Mouse (Mus musculus): ENCODE measurements around the gene Ntan1. TPM values are rescaled to one million over a fixed set of nuclear protein-coding genes. Genes with fewer than 3 reads are reported as not detected.
"Not testable (repeated sequence)": the region's sequence is repeated elsewhere in the genome, so short reads cannot be mapped to it uniquely, and the experiment has no call there.

Gene Ntan1
- total RNA-seq, 2 experiments from 2014 or later, result 66.6 to 72.3 TPM

DNA sequence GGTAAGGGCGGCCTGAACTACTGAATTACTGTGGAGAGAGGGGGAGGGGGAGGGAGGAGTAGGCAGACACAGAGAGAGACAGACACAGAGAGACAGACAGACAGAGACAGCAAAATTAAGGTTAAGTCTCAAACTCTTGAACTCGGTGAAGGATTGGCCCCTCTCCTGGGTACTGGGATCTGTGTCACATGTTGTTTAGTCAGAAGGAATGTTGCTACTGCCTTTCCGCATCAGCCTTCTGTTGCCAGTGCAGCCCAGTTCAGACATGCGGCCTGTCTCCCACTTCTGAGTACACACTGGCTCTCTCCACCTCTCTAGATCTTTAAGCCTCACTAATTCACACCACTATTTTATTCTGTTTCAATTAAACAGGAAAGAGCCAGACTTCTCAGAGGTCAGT is 7.9 kb downstream of the Ntan1 start:
- no peak for DNase-seq (ENCODE audit: low spot score in 2 of 2)

DNA sequence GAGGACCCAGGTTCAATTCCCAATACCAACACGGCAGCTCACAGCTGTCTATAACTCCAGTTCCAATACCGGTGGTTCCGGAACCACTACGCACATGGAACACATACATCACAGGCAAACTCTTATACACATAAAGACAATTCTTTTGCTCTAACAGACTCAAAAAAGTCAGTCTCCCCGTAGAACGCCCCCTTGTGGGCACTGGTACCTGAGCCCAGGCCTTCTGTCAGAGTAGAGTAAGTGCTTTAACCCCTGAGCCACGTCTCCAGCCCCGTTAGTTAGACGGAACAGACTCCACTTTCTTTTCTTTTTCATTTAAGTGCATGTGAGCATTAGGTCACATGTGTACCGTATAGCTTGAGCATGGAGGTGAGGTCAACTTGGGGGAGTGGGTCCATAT is 11.8 kb downstream of the Ntan1 start:
- no peak for DNase-seq (ENCODE audit: low spot score in 2 of 2)

DNA sequence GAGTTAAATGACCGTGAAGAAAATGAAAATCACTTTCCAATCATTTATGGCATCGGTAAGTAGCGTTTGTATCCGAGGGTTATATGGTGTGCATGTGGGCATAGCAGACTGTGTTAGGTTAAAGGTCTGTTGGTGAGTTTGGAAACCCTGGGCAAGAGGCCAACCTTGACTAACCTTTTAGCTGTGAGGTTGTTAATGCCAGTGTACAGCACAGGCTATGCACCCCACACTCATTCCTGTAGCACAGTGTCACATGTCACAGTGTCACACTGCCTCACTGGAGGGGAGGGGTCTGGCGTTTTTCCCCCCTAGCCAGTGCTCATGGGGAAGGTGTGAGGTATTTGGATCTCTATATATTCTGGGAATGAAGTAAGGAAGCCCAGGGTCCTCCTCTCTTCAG is 13.0 kb downstream of the Ntan1 start:
- no peak for DNase-seq (ENCODE audit: low spot score in 2 of 2)

- DNase-seq (ENCODE audit: low spot score in 2 of 2), result no peak
Measured at GRCm38 (mm10) chr16:13834382-13834781, 15.7 kb downstream of the Ntan1 start.

DNA sequence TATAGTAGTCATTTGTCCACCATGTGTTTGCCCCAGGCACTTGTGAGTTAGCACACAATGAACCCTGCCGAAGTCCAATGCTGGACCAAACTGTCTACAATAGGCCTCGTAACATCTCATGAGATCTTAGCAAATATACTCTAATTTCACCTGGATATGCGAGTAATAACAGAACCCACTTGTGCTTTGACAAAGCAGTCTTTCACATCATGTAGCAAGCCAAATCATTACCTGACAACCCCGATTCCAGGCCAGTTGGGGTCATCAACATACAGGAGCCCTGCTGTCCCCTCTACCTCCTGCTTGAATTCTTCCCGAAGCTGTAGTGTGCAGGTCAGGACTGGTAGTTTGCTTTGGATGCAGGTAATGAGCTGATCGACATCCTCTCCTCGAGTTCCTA is 21.4 kb downstream of the Ntan1 start:
- DNase-seq (ENCODE audit: low spot score in 2 of 2), result no peak

- no peak for DNase-seq (ENCODE audit: low spot score in 2 of 2)
Measured at GRCm38 (mm10) chr16:13840956-13841355, 22.3 kb downstream of the Ntan1 start.

GRCm38 (mm10) chr16:13845031-13845430 is 26.4 kb downstream of the Ntan1 start:
- no peak for DNase-seq (ENCODE audit: low spot score in 2 of 2)

GRCm38 (mm10) chr16:13846675-13847074 is 28.0 kb downstream of the Ntan1 start:
- no peak for DNase-seq (ENCODE audit: low spot score in 2 of 2)

DNA sequence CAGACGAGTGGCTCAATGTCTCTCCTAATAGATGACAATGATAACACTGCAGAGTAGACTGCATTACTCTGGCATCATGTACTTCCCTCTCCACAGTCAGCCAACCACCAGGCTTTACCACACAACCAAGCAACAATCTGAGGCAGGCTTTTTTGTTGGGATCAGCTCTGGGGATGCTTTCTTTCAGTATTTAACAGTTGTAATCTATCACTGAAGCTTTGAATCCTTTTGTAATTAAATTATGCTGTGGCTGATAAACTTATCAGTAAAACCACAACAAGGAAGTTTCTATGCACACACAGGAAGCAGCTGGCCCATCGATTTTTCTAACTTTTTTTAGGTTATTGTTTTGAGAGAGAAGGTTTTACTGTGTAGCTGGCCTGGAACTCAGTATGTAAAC is 29.7 kb downstream of the Ntan1 start:
- DNase-seq (ENCODE audit: low spot score in 2 of 2), result no peak

DNA sequence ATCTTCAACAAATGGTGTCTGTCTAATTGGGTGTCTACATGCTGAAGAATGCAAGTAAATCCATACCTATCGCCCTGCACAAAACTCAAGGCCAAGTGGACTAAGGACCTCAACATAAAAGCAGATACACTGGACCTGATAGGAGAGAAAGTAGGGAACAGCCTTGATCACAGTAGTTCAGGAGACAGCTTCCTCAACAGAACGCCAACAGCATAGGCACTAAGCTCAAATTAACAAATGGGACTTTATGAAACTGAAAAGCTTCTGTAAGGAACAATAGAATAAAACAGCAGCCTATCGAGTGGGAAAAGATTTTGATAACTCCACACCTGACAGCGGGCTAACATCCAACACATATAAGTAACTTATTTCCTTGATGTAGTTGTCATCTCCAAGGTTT is 32.8 kb downstream of the Ntan1 start:
- DNase-seq (ENCODE audit: low spot score in 2 of 2), result no peak

- no peak for DNase-seq (ENCODE audit: low spot score in 2 of 2)
Measured at GRCm38 (mm10) chr16:13853886-13854285, 35.2 kb downstream of the Ntan1 start.

GRCm38 (mm10) chr16:13866076-13866475 is 47.4 kb downstream of the Ntan1 start:
- DNase-seq (ENCODE audit: low spot score in 2 of 2), result no peak

DNA sequence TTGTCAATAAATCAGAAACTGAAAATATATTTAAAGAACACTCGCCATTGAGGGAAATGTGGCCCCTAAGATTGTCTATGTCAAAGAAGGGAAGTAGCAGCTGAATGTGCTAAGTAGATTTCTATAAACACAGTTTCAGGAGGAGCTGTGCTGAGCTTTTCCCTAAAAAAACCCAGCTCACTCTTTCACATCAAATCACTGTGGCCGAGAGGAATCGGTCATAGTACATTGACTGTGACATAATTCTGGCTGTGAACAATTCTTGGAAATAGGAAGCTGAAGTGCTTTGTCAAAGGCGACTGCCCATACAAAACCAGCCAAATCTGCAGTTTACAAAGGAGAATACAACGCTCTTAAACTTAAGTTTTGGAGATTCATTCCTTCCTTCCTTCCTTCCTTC is 48.0 kb downstream of the Ntan1 start:
- DNase-seq (ENCODE audit: low spot score in 2 of 2), result no peak

DNA sequence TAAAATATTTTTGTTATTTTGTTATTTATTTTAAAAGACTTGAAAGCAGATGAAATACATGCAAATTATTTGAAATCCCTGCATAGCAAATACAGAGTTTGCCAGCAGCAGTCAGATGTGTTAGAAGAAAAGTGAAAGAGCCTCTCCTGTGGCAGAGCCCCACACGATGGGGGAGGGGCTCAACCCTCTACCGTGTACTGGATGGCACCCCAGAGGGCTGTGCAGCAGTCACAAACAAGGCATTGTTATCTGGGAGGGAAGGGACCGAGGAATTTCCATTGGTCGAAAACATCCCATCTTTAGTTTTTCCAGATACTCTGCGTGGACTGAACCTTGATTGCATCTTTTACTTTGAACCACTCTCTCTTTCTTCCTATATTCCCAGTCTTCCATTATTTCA is 48.8 kb downstream of the Ntan1 start:
- DNase-seq (ENCODE audit: low spot score in 2 of 2), result not testable (repeated sequence)

DNA sequence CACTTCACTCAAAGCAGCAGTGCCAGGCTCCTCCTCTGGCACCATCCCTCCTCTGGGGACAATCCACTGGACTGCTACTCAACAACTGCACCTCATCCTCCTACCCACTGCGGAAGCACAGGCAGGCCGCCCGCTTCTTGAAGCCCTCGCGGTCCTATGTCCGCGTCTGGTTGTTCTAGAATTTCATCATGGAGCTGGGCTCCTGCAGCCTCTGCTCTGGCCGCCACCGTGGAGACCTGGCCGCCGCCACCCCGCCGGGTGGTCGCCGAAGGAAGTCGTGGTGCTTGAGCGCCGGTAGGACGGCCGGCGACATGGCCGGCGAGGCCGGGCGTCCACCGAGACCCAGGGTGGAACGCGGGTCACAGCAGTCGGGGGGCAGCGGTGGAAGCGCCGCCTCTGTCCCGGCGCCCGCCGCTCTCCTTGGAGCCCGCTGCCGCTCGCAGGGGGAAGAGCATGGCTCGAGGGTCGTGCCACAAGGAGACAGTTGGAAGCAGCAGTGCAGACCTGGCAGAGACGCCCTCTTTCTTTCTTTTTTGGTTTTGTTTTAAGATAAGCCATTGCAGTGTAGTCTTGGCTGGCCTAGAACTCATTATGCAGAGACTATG is 49.4 kb downstream of the Ntan1 start:
- DNase-seq (ENCODE audit: low spot score in 2 of 2), result peak; percentile 14 to 18

DNA sequence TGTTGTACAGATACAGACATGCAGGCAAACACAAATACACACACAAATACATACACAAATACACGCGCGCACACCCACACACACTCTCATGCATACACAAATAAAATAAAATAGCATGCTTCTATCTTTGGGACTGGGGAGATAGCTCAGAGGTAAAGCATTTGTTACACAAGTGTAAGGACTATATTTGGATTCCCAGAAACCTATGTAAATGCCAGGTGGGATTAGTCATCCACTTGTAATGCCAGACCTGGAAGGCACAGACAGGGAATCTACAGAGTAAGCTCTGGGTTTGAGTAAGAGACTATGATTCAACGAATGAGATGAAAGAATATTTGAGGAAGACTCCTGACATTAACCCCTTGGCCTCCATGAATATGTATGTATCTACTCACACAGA is 56.8 kb downstream of the Ntan1 start:
- no peak for DNase-seq (ENCODE audit: low spot score in 2 of 2)

GRCm38 (mm10) chr16:13883094-13883774 is 64.6 kb downstream of the Ntan1 start:
- no peak for DNase-seq (ENCODE audit: low spot score in 2 of 2)

Small RNA genes lying within 50 kb of the gene (microRNA-seq; reads per million reads assigned to microRNA genes)
- gene Gm27734, result not detected

Other genes with a start within 250 kb of the Ntan1 start
- gene Parn, start 150.7 kb upstream of the Ntan1 start, total RNA-seq (2021), result 10 to 100 TPM; 17.5 to 19.9 TPM
- gene Bfar, start 147.0 kb upstream of the Ntan1 start, total RNA-seq (2021), result 10 to 100 TPM; 35.5 to 41.0 TPM
- gene 3110001I22Rik, start 146.9 kb upstream of the Ntan1 start, total RNA-seq (2021), result 1 to 10 TPM; 3.7 to 4.0 TPM
- not detected for gene Pla2g10, start 87.9 kb upstream of the Ntan1 start, total RNA-seq (2021)
- 10 to 100 TPM; 27.2 to 32.1 TPM for gene Rrn3, start 38.1 kb upstream of the Ntan1 start, total RNA-seq (2021)
- gene Pdxdc1, start 84.3 kb downstream of the Ntan1 start, total RNA-seq (2021), result 10 to 100 TPM; 57.9 to 73.5 TPM
- 1 to 10 TPM; 1.9 to 3.5 TPM for gene Mpv17l, start 84.3 kb downstream of the Ntan1 start, total RNA-seq (2021)
- under 1 TPM; 0.20 to 0.36 TPM for gene 2900011O08Rik, start 167.8 kb downstream of the Ntan1 start, total RNA-seq (2021)
- gene Ifitm7, start 168.0 kb downstream of the Ntan1 start, total RNA-seq (2021), result not detected